ENCODE assay signal across 8 mouse cellular contexts in genomic region chr1:133071666-133072381, GRCm38 (mm10). TPM values are rescaled to one million over a fixed set of nuclear protein-coding genes. Genes with fewer than 3 reads are reported as not detected.
A peak's percentile ranks its signal among the peaks of the same experiment; 100 is the strongest.
DNase-seq lines count a peak whose midpoint lies in the region; ATAC-seq and TF ChIP-seq lines count a peak whose summit lies in the region.

No protein-coding gene starts in this region.

- H3K4me2 ChIP-seq in intestine, embryonic 15.5 days (replicated peaks) = no peak overlapping the region
- no peak overlapping the region for H3K4me2 ChIP-seq in intestine, postnatal 0 days (replicated peaks; ENCODE audit: low read depth)
- no peak overlapping the region for H3K4me2 ChIP-seq in forebrain, embryonic 15.5 days (replicated peaks)
- no peak overlapping the region for H3K4me2 ChIP-seq in hindbrain, embryonic 14.5 days (replicated peaks)
- H3K4me2 ChIP-seq in neural tube, embryonic 15.5 days = no peak overlapping the region

- TF ChIP-seq CTCF in intestine, postnatal 0 days (IDR thresholded peaks at IDR 0.05; ENCODE audit: low read depth) = no peak

- H3K27me3 ChIP-seq in intestine, embryonic 15.5 days (replicated peaks) = no peaks in the 10 kb centered on the region
- no peaks in the 10 kb centered on the region for H3K27me3 ChIP-seq in intestine, postnatal 0 days (replicated peaks; ENCODE audit: control insufficient read depth, insufficient read depth, low read length)
- H3K27me3 ChIP-seq in forebrain, embryonic 15.5 days = no peaks in the 10 kb centered on the region
- no peaks in the 10 kb centered on the region for H3K27me3 ChIP-seq in hindbrain, embryonic 14.5 days (ENCODE audit: control insufficient read depth, insufficient read depth, low read length)
- H3K27me3 ChIP-seq in neural tube, embryonic 15.5 days (replicated peaks) = no peaks in the 10 kb centered on the region

- no peak overlapping the region for H3K4me3 ChIP-seq in intestine, embryonic 15.5 days (replicated peaks)
- no peak overlapping the region for H3K4me3 ChIP-seq in intestine, postnatal 0 days (ENCODE audit: low read depth, low read length)
- no peak overlapping the region for H3K4me3 ChIP-seq in forebrain, embryonic 15.5 days
- H3K4me3 ChIP-seq in hindbrain, embryonic 14.5 days (replicated peaks; ENCODE audit: low read length) = no peak overlapping the region
- no peak overlapping the region for H3K4me3 ChIP-seq in neural tube, embryonic 15.5 days (replicated peaks)

- peak; percentile 40 for DNase-seq in adipocyte (ENCODE audit: low spot score)
- DNase-seq in hindbrain, embryonic 14.5 days (ENCODE audit: low spot score) = peak; percentile 55
- DNase-seq in adrenal gland, postnatal 10 days = no peak

- H3K9ac ChIP-seq in intestine, embryonic 15.5 days = no peak overlapping the region
- H3K9ac ChIP-seq in intestine, postnatal 0 days (ENCODE audit: low read depth, low read length) = no peak overlapping the region
- no peak overlapping the region for H3K9ac ChIP-seq in forebrain, embryonic 15.5 days (replicated peaks)
- H3K9ac ChIP-seq in hindbrain, embryonic 14.5 days = no peak overlapping the region
- no peak overlapping the region for H3K9ac ChIP-seq in neural tube, embryonic 15.5 days (replicated peaks)

- peaks cover 45% of the 10 kb centered on the region for H3K4me1 ChIP-seq in intestine, embryonic 15.5 days (replicated peaks)
- peaks cover 4% of the 10 kb centered on the region; the same call in 1 of the 2 replicates for H3K4me1 ChIP-seq in intestine, postnatal 0 days (replicated peaks; ENCODE audit: control insufficient read depth, insufficient read depth, low read length)
- peaks cover 50% of the 10 kb centered on the region for H3K4me1 ChIP-seq in forebrain, embryonic 15.5 days
- peaks cover 17% of the 10 kb centered on the region; the same call in 1 of the 2 replicates for H3K4me1 ChIP-seq in hindbrain, embryonic 14.5 days (replicated peaks; ENCODE audit: control insufficient read depth, insufficient read depth, low read length)
- H3K4me1 ChIP-seq in neural tube, embryonic 15.5 days = peaks cover 54% of the 10 kb centered on the region

- 73% methylated on average over 16 of the region's 16 CpGs for WGBS in intestine, embryonic 15.5 days
- WGBS in intestine, postnatal 0 days = 74% methylated on average over 16 of the region's 16 CpGs
- 46% methylated on average over 16 of the region's 16 CpGs for WGBS in forebrain, embryonic 15.5 days
- 54% methylated on average over 16 of the region's 16 CpGs for WGBS in hindbrain, embryonic 14.5 days
- WGBS in neural tube, embryonic 15.5 days = 63% methylated on average over 16 of the region's 16 CpGs

- ATAC-seq in intestine, embryonic 15.5 days = no peak
- no peak for ATAC-seq in intestine, postnatal 0 days
- ATAC-seq in forebrain, embryonic 15.5 days (replicated peaks) = peak; percentile 40; the same call in 1 of the 2 replicates
- peak; percentile 15; the same call in 1 of the 2 replicates for ATAC-seq in hindbrain, embryonic 14.5 days (ENCODE audit: low FRiP score)
- no peak for ATAC-seq in neural tube, embryonic 15.5 days (ENCODE audit: low FRiP score)
- ATAC-seq in granulocyte monocyte progenitor cell, adult 5-6 weeks (replicated peaks; ENCODE audit: poor library complexity, severe bottlenecking) = no peak

- peak overlapping the region; percentile 38 for H3K27ac ChIP-seq in intestine, embryonic 15.5 days
- H3K27ac ChIP-seq in intestine, postnatal 0 days (ENCODE audit: low read depth, low read length) = no peak overlapping the region; the same call in 1 of the 2 replicates
- peak overlapping the region; percentile 77 for H3K27ac ChIP-seq in forebrain, embryonic 15.5 days (replicated peaks)
- H3K27ac ChIP-seq in hindbrain, embryonic 14.5 days = peak overlapping the region; percentile 0
- peak overlapping the region; percentile 56 for H3K27ac ChIP-seq in neural tube, embryonic 15.5 days (replicated peaks)

- no peaks in the 10 kb centered on the region for H3K36me3 ChIP-seq in intestine, embryonic 15.5 days
- peaks cover 24% of the 10 kb centered on the region for H3K36me3 ChIP-seq in intestine, postnatal 0 days (ENCODE audit: control insufficient read depth, insufficient read depth)
- peaks cover 26% of the 10 kb centered on the region for H3K36me3 ChIP-seq in forebrain, embryonic 15.5 days
- peaks cover 30% of the 10 kb centered on the region for H3K36me3 ChIP-seq in hindbrain, embryonic 14.5 days (replicated peaks; ENCODE audit: control insufficient read depth, insufficient read depth)
- H3K36me3 ChIP-seq in neural tube, embryonic 15.5 days = peaks cover 23% of the 10 kb centered on the region

- H3K9me3 ChIP-seq in intestine, embryonic 15.5 days = no peaks in the 10 kb centered on the region
- H3K9me3 ChIP-seq in intestine, postnatal 0 days (ENCODE audit: control insufficient read depth) = no peaks in the 10 kb centered on the region
- no peaks in the 10 kb centered on the region for H3K9me3 ChIP-seq in forebrain, embryonic 15.5 days
- no peaks in the 10 kb centered on the region for H3K9me3 ChIP-seq in hindbrain, embryonic 14.5 days (ENCODE audit: control insufficient read depth, low read length)
- no peaks in the 10 kb centered on the region for H3K9me3 ChIP-seq in neural tube, embryonic 15.5 days (replicated peaks)

RNA-seq across cellular contexts. Expression of gene Pik3c2b, which starts 26.4 kb away (rescaled TPM):
- polyA plus RNA-seq in intestine, embryonic 15.5 days (2015; fragmentation: Nextera tagmentation; extraction: Ambion mirVana) = 6.1 and 7.0 TPM in 2 replicates
- 3.1 TPM in 2 replicates for polyA plus RNA-seq in intestine, postnatal 0 days (2015; fragmentation: Nextera tagmentation; extraction: Ambion mirVana)
- polyA plus RNA-seq in forebrain, embryonic 15.5 days (2015; fragmentation: Nextera tagmentation; extraction: Ambion mirVana) = 15.7 and 18.7 TPM in 2 replicates
- polyA plus RNA-seq in hindbrain, embryonic 14.5 days (2014; fragmentation: Nextera tagmentation; extraction: Ambion mirVana) = 13.7 and 14.8 TPM in 2 replicates
- 10.6 and 11.1 TPM in 2 replicates for polyA plus RNA-seq in neural tube, embryonic 15.5 days (2015; fragmentation: Nextera tagmentation; extraction: Ambion mirVana)
- total RNA-seq in granulocyte monocyte progenitor cell, adult 5-6 weeks (2014; fragmentation: Nextera tagmentation) = 2.4 and 3.2 TPM in 2 replicates
- total RNA-seq in granulocyte monocyte progenitor cell, adult 5-6 weeks (2017) = 1.1 and 1.4 TPM in 2 replicates
- 10 to 100 TPM in 1 of 2 experiments, 1 to 10 TPM in 1; 8.8 to 14.1 TPM for total RNA-seq in adrenal gland, postnatal 10 days (2021)

RNA-seq across cellular contexts. Expression of gene Mdm4, which starts 41.5 kb away (rescaled TPM):
- 27.1 and 31.9 TPM in 2 replicates for polyA plus RNA-seq in intestine, embryonic 15.5 days (2015; fragmentation: Nextera tagmentation; extraction: Ambion mirVana)
- polyA plus RNA-seq in intestine, postnatal 0 days (2015; fragmentation: Nextera tagmentation; extraction: Ambion mirVana) = 10.0 and 13.1 TPM in 2 replicates
- 46.8 and 48.3 TPM in 2 replicates for polyA plus RNA-seq in forebrain, embryonic 15.5 days (2015; fragmentation: Nextera tagmentation; extraction: Ambion mirVana)
- 42.4 and 51.8 TPM in 2 replicates for polyA plus RNA-seq in hindbrain, embryonic 14.5 days (2014; fragmentation: Nextera tagmentation; extraction: Ambion mirVana)
- 30.1 and 33.0 TPM in 2 replicates for polyA plus RNA-seq in neural tube, embryonic 15.5 days (2015; fragmentation: Nextera tagmentation; extraction: Ambion mirVana)
- total RNA-seq in granulocyte monocyte progenitor cell, adult 5-6 weeks (2014; fragmentation: Nextera tagmentation) = 92.5 and 103 TPM in 2 replicates
- total RNA-seq in granulocyte monocyte progenitor cell, adult 5-6 weeks (2017) = 77.9 and 121 TPM in 2 replicates
- total RNA-seq in adrenal gland, postnatal 10 days (2021) = 100 to 1,000 TPM in 1 of 2 experiments, 10 to 100 TPM in 1; 58.5 to 101 TPM

RNA-seq across cellular contexts. Expression of gene Ppp1r15b, which starts 59.1 kb away (rescaled TPM):
- 46.7 and 46.9 TPM in 2 replicates for polyA plus RNA-seq in intestine, embryonic 15.5 days (2015; fragmentation: Nextera tagmentation; extraction: Ambion mirVana)
- polyA plus RNA-seq in intestine, postnatal 0 days (2015; fragmentation: Nextera tagmentation; extraction: Ambion mirVana) = 28.5 and 33.0 TPM in 2 replicates
- polyA plus RNA-seq in forebrain, embryonic 15.5 days (2015; fragmentation: Nextera tagmentation; extraction: Ambion mirVana) = 31.8 and 32.0 TPM in 2 replicates
- polyA plus RNA-seq in hindbrain, embryonic 14.5 days (2014; fragmentation: Nextera tagmentation; extraction: Ambion mirVana) = 29.6 and 36.0 TPM in 2 replicates
- polyA plus RNA-seq in neural tube, embryonic 15.5 days (2015; fragmentation: Nextera tagmentation; extraction: Ambion mirVana) = 23.4 and 25.4 TPM in 2 replicates
- total RNA-seq in granulocyte monocyte progenitor cell, adult 5-6 weeks (2014; fragmentation: Nextera tagmentation) = 52.3 and 53.9 TPM in 2 replicates
- total RNA-seq in granulocyte monocyte progenitor cell, adult 5-6 weeks (2017) = 75.7 and 78.5 TPM in 2 replicates
- total RNA-seq in adrenal gland, postnatal 10 days (2021) = 100 to 1,000 TPM in 1 of 2 experiments, 10 to 100 TPM in 1; 83.1 to 108 TPM

Comparison
In these comparisons a context has a peak if more than half of its experiments do, and no peak if none do; other contexts are left out.
1. ATAC-seq: peak in forebrain, embryonic 15.5 days (single experiment) and hindbrain, embryonic 14.5 days (single experiment); none in intestine, embryonic 15.5 days (single experiment), intestine, postnatal 0 days (single experiment), neural tube, embryonic 15.5 days (single experiment) and granulocyte monocyte progenitor cell, adult 5-6 weeks (single experiment).